Mouse (Mus musculus): Measurements from ENCODE around the gene Lamtor3.

DNA sequence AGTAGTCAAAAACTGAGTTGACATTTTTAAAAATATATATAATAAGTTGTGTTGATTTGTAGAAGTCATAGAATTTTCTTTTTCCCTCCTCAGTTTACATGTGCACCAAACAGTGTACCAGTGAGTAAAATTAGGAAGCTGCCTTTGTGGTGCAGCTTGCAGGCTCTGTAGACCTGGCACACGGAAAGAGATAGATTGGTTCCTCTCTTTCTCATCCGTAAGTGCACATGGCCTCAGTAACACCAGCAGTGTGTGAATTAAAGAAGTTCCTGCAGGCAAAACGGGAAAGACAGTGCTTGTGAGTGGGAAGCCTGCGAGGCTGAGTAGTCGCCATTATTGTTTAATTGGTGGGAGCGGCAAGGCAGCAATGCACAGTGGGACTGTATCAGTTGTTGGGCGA lies 57.1 kb downstream of the Lamtor3 start:
- no peak for TF ChIP-seq CTCF (IDR thresholded peaks at IDR 0.05; ENCODE audit: low read depth)
- TF ChIP-seq EP300 (IDR thresholded peaks at IDR 0.05; ENCODE audit: low read depth) = no peak
